Mouse (Mus musculus): ENCODE results near the gene Ccdc22.
A peak's percentile ranks its signal among the peaks of the same experiment; 100 is the strongest.

The Ccdc22 gene

GRCm38 (mm10) chrX:7573176-7574086 lies 31.9 kb downstream of the Ccdc22 start, which contains the start of gene Foxp3:
Gene Foxp3, plus strand, starts transcription at chrX:7573644.
- DNase-seq (ENCODE audit: low spot score), result peak; percentile 10

DNA sequence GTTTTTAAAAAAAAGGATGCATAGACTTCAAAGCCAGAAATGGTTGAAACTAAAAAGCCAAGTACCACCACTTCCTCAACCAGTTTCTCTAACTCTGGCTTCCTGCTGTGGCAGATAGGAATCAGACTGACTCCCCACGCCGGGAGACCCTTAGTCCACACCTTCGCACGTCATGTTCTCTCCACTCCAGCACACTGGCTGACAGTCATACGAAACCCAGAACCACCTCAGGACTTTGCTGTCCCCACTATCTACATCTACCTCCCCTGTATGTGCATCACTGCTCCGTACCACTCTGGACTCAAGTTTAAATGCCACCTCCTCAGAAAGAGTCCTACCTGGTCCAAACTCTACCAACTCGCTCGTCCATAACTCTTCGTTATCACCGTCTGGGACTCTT lies 32.9 kb downstream of the Ccdc22 start:
- DNase-seq (ENCODE audit: low spot score), result no peak

DNA sequence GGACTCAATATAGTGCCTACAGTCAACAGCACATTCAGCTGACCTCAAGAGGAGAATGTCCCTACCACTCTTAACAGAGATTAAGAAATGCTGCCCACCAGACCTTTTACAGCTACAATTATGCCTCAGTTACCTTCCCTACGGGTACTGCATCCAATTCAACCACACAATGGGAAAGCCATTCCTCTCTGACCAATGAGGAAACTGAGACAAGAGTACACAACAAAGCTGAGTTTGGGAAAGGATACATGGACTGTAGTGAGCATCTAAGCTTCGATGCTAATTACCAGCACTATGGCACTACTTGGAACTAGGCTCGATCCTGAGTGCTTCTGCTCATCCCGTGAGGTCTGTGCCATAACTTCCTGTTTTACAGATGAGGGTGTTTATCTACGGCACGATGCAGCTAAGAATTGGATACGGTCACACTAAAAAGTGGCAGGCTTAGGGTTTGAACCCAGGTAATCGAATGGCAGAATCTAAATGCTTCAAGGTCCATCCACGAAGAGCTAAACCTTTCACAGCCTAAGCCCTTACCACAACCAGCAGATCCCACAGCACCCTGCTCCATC lies 33.7 kb downstream of the Ccdc22 start:
- no peak for DNase-seq (ENCODE audit: low spot score)

DNA sequence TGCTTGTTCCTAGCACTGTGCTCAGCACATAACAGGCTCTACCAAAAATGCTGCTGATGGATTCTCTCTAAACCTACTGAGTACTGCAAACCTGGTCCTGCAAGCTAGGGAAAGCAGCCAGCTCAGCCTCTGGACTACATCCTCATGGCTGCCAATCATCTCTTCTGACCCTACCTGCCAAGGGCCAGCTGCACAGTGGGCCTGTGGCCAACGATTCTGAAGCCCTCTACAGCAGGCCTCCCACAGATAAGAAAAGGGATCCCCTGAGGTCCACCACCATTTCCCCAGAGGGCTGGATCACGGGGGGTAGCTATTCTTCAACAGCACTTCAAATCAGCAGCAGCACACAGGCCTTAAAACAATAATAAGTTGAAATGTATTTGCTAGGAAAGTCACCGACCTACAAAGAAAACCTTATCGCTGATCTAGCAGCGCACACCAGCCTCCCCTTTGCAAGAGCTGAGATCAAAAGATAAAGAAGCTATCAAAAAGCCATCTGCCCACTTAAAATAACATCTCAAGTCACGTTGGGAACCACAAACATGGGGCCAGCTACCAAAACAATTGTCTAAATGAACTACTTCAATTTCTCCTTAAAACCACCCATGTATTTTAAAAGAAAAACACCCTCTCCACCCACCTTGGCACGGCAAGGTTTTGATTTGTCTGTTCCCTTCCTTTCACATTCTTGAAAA lies 34.7 kb downstream of the Ccdc22 start:
- no peak for DNase-seq (ENCODE audit: low spot score)

DNA sequence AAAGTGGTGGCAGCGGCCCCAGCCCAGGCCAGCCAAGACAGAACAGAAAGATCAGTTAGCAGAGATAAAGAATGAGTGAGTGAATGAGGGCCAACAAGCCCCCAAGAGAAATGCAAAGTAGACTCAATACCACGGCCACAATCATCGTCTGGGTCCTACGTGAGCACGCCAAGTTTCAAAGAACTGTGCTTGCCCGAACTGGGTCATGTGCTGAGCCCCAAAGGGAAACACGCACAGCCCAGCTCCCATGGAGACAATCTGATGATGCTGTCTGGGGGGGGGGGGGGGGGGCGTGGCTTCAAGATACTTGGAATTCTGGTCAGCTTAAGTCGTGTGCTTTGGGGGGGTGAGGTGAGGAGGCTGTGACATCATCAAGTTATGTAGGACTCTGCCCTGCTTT lies 37.8 kb downstream of the Ccdc22 start:
- DNase-seq (ENCODE audit: low spot score), result no peak

- no peak for DNase-seq (ENCODE audit: low spot score)
These were observed 39.0 kb downstream of the Ccdc22 start for GRCm38 (mm10) chrX:7566352-7566751.

- no peak for DNase-seq (ENCODE audit: low spot score)
These were observed 42.2 kb downstream of the Ccdc22 start for GRCm38 (mm10) chrX:7563076-7563475.

DNA sequence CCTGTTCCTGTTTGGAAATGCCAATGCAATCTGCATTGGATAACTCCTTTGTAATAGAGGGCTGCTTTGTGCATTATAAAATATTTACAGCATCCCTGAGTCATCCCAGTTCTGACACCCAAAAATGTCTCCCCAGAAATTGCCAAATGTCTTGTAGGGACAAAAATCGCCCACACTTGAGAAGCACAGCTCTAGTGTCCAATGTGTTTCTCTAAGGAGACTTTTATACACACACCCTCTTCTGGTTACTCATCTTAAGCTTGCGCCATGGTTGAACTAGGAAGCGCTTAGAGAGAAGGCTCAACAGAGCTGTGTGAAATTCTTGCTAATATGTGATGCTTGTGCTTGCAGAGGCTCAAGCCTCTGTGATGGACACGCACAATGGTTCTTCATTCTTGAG lies 51.8 kb downstream of the Ccdc22 start:
- DNase-seq (ENCODE audit: low spot score), result no peak

Measured in ovary, adult 18-20 months (tissue).